Mouse (Mus musculus): ENCODE measurements around the gene Slc9a8. TPM values are rescaled to one million over a fixed set of nuclear protein-coding genes. Genes with fewer than 3 reads are reported as not detected.

Gene Slc9a8
- total and polyA plus RNA-seq, 3 experiments: 16.7 to 25.8 TPM; not detected in 1

GRCm38 (mm10) chr2:167482681-167483080 lies 61.2 kb downstream of the Slc9a8 start:
- Histone ChIP-seq H3K4me1 (ENCODE audit: control insufficient read depth in 1 of 2, insufficient read depth in 2 of 2, low read length in 2 of 2) (no peaks in the 10 kb centered on the region), H3K27me3 (ENCODE audit: control insufficient read depth in 1 of 2, insufficient read depth in 2 of 2, low read length in 2 of 2) (no peaks in the 10 kb centered on the region), H3K36me3 (ENCODE audit: control insufficient read depth in 1 of 2, insufficient read depth in 2 of 2, low read length in 2 of 2) (no peaks in the 10 kb centered on the region; a peak in 1 of 4 replicates), H3K27ac (ENCODE audit: control insufficient read depth, low read depth, low read length) (no peak overlapping the region), H3K4me3 (ENCODE audit: control insufficient read depth in 1 of 2, insufficient read depth in 1 of 2, low read depth in 2 of 2, low read length in 2 of 2) (no peak overlapping the region), H3K9me3 (replicated peaks; ENCODE audit: insufficient read depth, low read length) (no peaks in the 10 kb centered on the region), H3K79me2 (ENCODE audit: control insufficient read depth, insufficient read depth, low read length, poor library complexity) (peaks cover 25% of the 10 kb centered on the region), H3K9ac (ENCODE audit: control insufficient read depth, low read depth, low read length, poor library complexity, severe bottlenecking) (no peak overlapping the region)
- TF ChIP-seq ETS1 (IDR thresholded peaks at IDR 0.05; ENCODE audit: low read depth, low read length) (no peak), USF2 (IDR thresholded peaks at IDR 0.05; ENCODE audit: borderline replicate concordance in 1 of 2, insufficient read depth in 1 of 2, low read depth in 1 of 2, low read length in 2 of 2) (no peak), POLR2A (IDR thresholded peaks at IDR 0.05; ENCODE audit: control insufficient read depth in 1 of 2, insufficient read depth in 1 of 2, low read depth in 1 of 2, low read length in 2 of 2, poor library complexity in 1 of 2) (no peak), TBP (IDR thresholded peaks at IDR 0.05; ENCODE audit: low read depth, low read length) (no peak), SMC3 (IDR thresholded peaks at IDR 0.05; ENCODE audit: low read depth, low read length) (no peak), CHD2 (IDR thresholded peaks at IDR 0.05; ENCODE audit: low read length) (no peak), MYB (IDR thresholded peaks at IDR 0.05; ENCODE audit: low read depth, low read length) (no peak), NRF1 (IDR thresholded peaks at IDR 0.05; ENCODE audit: insufficient read depth, low read depth, low read length, poor library complexity, severe bottlenecking) (no peak), NELFE (IDR thresholded peaks at IDR 0.05; ENCODE audit: low read depth, low read length) (no peak), GATA1 (IDR thresholded peaks at IDR 0.05; ENCODE audit: low read depth, low read length) (no peak)
- no peak for DNase-seq (ENCODE audit: low read depth, low spot score)

- H3K4me1 ChIP-seq (ENCODE audit: control insufficient read depth in 1 of 2, insufficient read depth in 2 of 2, low read length in 2 of 2): no peaks in the 10 kb centered on the region
- no peak overlapping the region for H3K4me3 ChIP-seq (ENCODE audit: control insufficient read depth in 1 of 2, insufficient read depth in 1 of 2, low read depth in 2 of 2, low read length in 2 of 2)
- no peak overlapping the region for H3K27ac ChIP-seq (ENCODE audit: control insufficient read depth, low read depth, low read length)
- H3K79me2 ChIP-seq (ENCODE audit: control insufficient read depth, insufficient read depth, low read length, poor library complexity): peaks cover 28% of the 10 kb centered on the region
- TF ChIP-seq ZKSCAN1 (IDR thresholded peaks at IDR 0.05; ENCODE audit: low read depth, low read length): no peak
- no peak for TF ChIP-seq POLR2AphosphoS2 (IDR thresholded peaks at IDR 0.05; ENCODE audit: low read length)
- TF ChIP-seq MYC (IDR thresholded peaks at IDR 0.05; ENCODE audit: low read depth, low read length): no peak
- no peak for TF ChIP-seq MXI1 (IDR thresholded peaks at IDR 0.05; ENCODE audit: low read depth, low read length)
- TF ChIP-seq USF2 (IDR thresholded peaks at IDR 0.05; ENCODE audit: borderline replicate concordance in 1 of 2, insufficient read depth in 1 of 2, low read depth in 1 of 2, low read length in 2 of 2): no peak
- no peaks in the 10 kb centered on the region; a peak in 1 of 4 replicates for H3K36me3 ChIP-seq (ENCODE audit: control insufficient read depth in 1 of 2, insufficient read depth in 2 of 2, low read length in 2 of 2)
- H3K9me3 ChIP-seq (replicated peaks; ENCODE audit: insufficient read depth, low read length): no peaks in the 10 kb centered on the region
- H3K27me3 ChIP-seq (ENCODE audit: control insufficient read depth in 1 of 2, insufficient read depth in 2 of 2, low read length in 2 of 2): no peaks in the 10 kb centered on the region
- H3K9ac ChIP-seq (ENCODE audit: control insufficient read depth, low read depth, low read length, poor library complexity, severe bottlenecking): no peak overlapping the region
- DNase-seq (ENCODE audit: low read depth, low spot score): no peak
Measured at GRCm38 (mm10) chr2:167483081-167483826, 61.7 kb downstream of the Slc9a8 start.
